Mouse (Mus musculus) kidney, postnatal 0 days (tissue): ENCODE data around the gene Ptpn22. TPM values are rescaled to one million over a fixed set of nuclear protein-coding genes. Genes with fewer than 3 reads are reported as not detected.

Source experiments
- ATAC-seq: fragments of 200-750 bp; cut with Nextera tagmentation; replicated peaks from 2 replicates; pipeline ENCODE4 v1.8.0; 2017; ENCODE audit warnings: low read depth, moderate number of reproducible peaks, moderate TSS enrichment, moderate library complexity; ENCODE audit not compliant: low FRiP score
- DNase-seq: peaks from one replicate; pipeline ENCODE4 v3.0.0-alpha.2; 2016; ENCODE audit warnings: low spot score
- H3K27ac ChIP-seq: fragments of 300-500 bp; sonication (generic); 2 replicates; pipeline ENCODE4 v1.5.1; 2014; ENCODE audit warnings: mild to moderate bottlenecking
- H3K27me3 ChIP-seq: fragments of 300-500 bp; sonication (generic); 2 replicates; pipeline ENCODE4 v1.6.1; 2014; ENCODE audit warnings: low read length, mixed read lengths; ENCODE audit not compliant: insufficient read depth
- H3K36me3 ChIP-seq: fragments of 300-500 bp; sonication (generic); 2 replicates; pipeline ENCODE4 v1.6.1; 2014; ENCODE audit warnings: low read length, mixed read lengths; ENCODE audit not compliant: insufficient read depth
- H3K4me1 ChIP-seq: fragments of 300-500 bp; sonication (generic); replicated peaks from 2 replicates; pipeline ENCODE4 v1.6.1; 2014; ENCODE audit warnings: antibody characterized with exemption, low read length, mixed read lengths; ENCODE audit not compliant: insufficient read depth
- H3K4me2 ChIP-seq: fragments of 300-500 bp; sonication (generic); 2 replicates; pipeline ENCODE4 v1.6.1; 2014; ENCODE audit warnings: mild to moderate bottlenecking, low read length, moderate library complexity, mixed read lengths
- H3K4me3 ChIP-seq: fragments of 300-500 bp; sonication (generic); replicated peaks from 2 replicates; pipeline ENCODE4 v1.5.1; 2014; ENCODE audit warnings: low read depth, low read length
- H3K9ac ChIP-seq: fragments of 300-500 bp; sonication (generic); 2 replicates; pipeline ENCODE4 v1.6.1; 2014; ENCODE audit warnings: low read depth, low read length
- H3K9me3 ChIP-seq: fragments of 300-500 bp; sonication (generic); replicated peaks from 2 replicates; pipeline ENCODE4 v1.6.1; 2016; ENCODE audit warnings: low read length, inconsistent platforms, mixed read lengths
- CTCF ChIP-seq: IDR thresholded peaks from 2 replicates; pipeline ENCODE4 v1.5.1; 2016; ENCODE audit warnings: antibody characterized with exemption, low read depth, mild to moderate bottlenecking, moderate library complexity
- WGBS: fragments of 180-500 bp; shearing (Covaris S2); extraction: QIAGEN DNeasy Blood & Tissue Kit; methylation state at CpG from one replicate; pipeline ENCODE4 v1.1.7; 2014; 5-methylcytosine and 5-hydroxymethylcytosine counted together
- polyA plus RNA-seq: library from polyadenylated mRNA; unstranded; fragments of >200 nt; fragmentation: Nextera tagmentation; extraction: Ambion mirVana; gene quantifications from 2 replicates; pipeline ENCODE4 v1.2.1, GENCODE M21; 2015

Gene Ptpn22
- polyA plus RNA-seq, 1 experiment from 2014 or later = 0.57 TPM

DNA sequence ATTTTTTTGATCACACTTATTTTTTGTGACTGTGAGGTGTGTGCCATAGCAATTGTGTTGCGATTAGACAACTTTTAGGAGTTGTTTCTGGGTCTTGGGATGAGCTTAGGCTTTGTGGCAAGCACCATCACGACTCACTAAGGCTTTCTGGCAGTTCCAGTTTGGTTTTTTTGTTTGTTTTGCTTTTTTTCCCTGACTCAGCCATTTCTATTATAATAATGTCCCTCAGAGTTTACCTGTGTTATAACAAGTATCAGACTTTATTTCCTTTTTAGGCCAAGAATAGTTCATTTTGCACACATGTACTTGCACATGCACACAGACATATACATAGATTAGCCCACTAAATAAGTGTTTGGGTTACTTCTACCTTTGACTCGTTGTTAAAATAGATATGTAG is 101.0 kb downstream of the Ptpn22 start:
- 88% methylated on average over 3 of the region's 3 CpGs for WGBS
- ATAC-seq (no peak), DNase-seq (no peak)
- Histone ChIP-seq H3K9me3 (no peaks in the 10 kb centered on the region), H3K36me3 (peaks cover 11% of the 10 kb centered on the region; the same call in 1 of the 2 replicates), H3K4me2 (no peak overlapping the region), H3K9ac (no peak overlapping the region), H3K27ac (no peak overlapping the region), H3K4me3 (no peak overlapping the region), H3K27me3 (no peaks in the 10 kb centered on the region), H3K4me1 (no peaks in the 10 kb centered on the region)
- no peak for TF ChIP-seq CTCF

Other genes starting within 250 kb of the Ptpn22 start
- 0.26 and 0.46 TPM in 2 replicates for gene Atg4a-ps, start 213.7 kb upstream of the Ptpn22 start, polyA plus RNA-seq
- 48.5 and 51.2 TPM in 2 replicates for gene Olfml3, start 121.8 kb upstream of the Ptpn22 start, polyA plus RNA-seq
- not detected in 2 replicates for gene Gm10964, start 120.4 kb upstream of the Ptpn22 start, polyA plus RNA-seq
- 9.8 and 10.2 TPM in 2 replicates for gene Hipk1, start 68.2 kb upstream of the Ptpn22 start, polyA plus RNA-seq
- 23.1 and 27.1 TPM in 2 replicates for gene Dclre1b, start 50.4 kb upstream of the Ptpn22 start, polyA plus RNA-seq
- 15.9 and 16.3 TPM in 2 replicates for gene Ap4b1, start 50.3 kb upstream of the Ptpn22 start, polyA plus RNA-seq
- 0.12 and 0.14 TPM in 2 replicates for gene Gm43064, start 50.2 kb upstream of the Ptpn22 start, polyA plus RNA-seq
- gene Bcl2l15, start 27.2 kb upstream of the Ptpn22 start, polyA plus RNA-seq = 0.08 TPM in 1 of 2 replicates, not detected in the other
- 10.8 and 11.4 TPM in 2 replicates for gene Rsbn1, start 54.3 kb downstream of the Ptpn22 start, polyA plus RNA-seq
- 21.8 TPM in 2 replicates for gene Phtf1, start 108.3 kb downstream of the Ptpn22 start, polyA plus RNA-seq